Mouse (Mus musculus): ENCODE results near the gene Lmod3.

- TF ChIP-seq POLR2A (IDR thresholded peaks at IDR 0.05; ENCODE audit: borderline replicate concordance, low read depth, low read length): no peak
- no peak for TF ChIP-seq CTCF (IDR thresholded peaks at IDR 0.05; ENCODE audit: low read depth, low read length)
These were observed 43.4 kb downstream of the Lmod3 start for GRCm38 (mm10) chr6:97209201-97209600.

All from bone marrow macrophage, adult 2 months (primary cell).